Mouse (Mus musculus) frontal cortex, adult (tissue): ENCODE measurements around the gene Gm3604.
"Not testable (repeated sequence)": the region's sequence is repeated elsewhere in the genome, so short reads cannot be mapped to it uniquely, and the experiment has no call there.

Experiments used
- ATAC-seq: cut with Nextera tagmentation; 2 replicates; pipeline ENCODE4 v1.9.2; 2017; ENCODE audit warnings: mild to moderate bottlenecking, moderate library complexity, mixed read lengths; ENCODE audit not compliant: low TSS enrichment

Gene Gm3604

DNA sequence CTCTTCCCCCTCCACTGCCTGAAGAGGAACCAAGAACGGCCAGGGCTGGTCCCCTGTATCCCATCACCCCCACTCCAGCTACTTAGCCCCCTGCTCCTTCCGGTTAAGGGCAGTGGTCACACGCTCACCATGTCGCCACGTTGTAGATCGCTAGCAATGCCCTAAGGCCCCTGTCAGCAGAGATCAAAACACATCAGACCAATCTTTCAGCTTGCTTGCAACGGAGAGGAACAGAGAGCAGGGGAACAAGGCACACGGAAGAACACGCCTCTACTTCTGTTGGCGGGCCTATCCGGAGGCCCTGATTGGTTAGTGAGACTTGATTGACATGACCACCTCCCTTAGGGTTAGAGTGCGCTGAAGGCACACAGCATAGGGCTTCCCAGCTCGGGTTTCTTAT is at the start of gene Gm3604:
Gene Gm3604 (minus strand): TSS at position 226 of the 400 bp plus-strand sequence.
- ATAC-seq, result not testable (repeated sequence)

DNA sequence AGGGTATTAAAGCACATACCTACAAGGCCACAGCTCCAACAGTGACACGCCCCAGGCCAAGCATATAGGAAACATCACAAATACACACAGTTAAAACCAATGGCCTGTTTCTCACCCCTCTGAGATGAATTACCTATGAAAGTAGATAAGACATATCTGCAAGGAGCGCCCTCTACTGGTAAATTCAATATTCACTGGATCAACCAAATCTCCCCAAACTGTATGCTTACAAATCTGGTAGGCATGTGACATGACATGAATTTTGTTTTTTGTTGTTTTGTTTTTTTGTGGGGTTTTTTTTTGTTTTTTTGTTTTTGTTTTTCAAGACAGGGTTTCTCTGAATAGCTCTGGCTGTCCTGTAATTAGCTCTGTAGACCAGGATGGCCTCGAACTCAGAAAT is 16.2 kb upstream of the Gm3604 start:
- not testable (repeated sequence) for ATAC-seq

- not testable (repeated sequence) for ATAC-seq
Measured at GRCm38 (mm10) chr13:62390076-62390620, 7.2 kb upstream of the Gm3604 start.

DNA sequence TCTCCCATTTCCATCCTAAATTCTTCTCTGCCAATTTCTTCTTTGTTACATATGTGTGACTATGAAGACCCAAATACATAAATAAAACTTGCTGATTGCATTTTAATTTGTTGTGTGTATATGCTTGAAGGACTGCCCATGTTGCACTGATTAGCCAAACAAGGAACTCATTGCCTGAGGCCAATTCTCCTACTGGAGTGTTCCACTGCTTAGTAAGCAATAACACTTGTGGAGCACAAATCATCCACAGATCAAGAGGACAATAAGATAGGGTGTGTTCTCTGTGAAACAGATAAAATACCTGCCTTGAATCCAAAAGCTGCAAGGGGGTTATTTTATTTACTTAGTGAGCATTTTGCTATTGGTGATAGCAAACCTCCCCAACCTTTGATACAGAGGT is 51.2 kb downstream of the Gm3604 start:
- no peak for ATAC-seq

- ATAC-seq, result no peak
Measured at GRCm38 (mm10) chr13:62331381-62331780, 51.6 kb downstream of the Gm3604 start.
